Mouse (Mus musculus) ovary, postnatal 36 days (tissue): ENCODE measurements around the gene Gm5592.
"Not testable (repeated sequence)": the region's sequence is repeated elsewhere in the genome, so short reads cannot be mapped to it uniquely, and the experiment has no call there.

ENCODE experiments used
- DNase-seq: peaks from one replicate; pipeline ENCODE4 v3.0.0; 2022; ENCODE audit warnings: low spot score, mixed read lengths

Gm5592 gene

GRCm38 (mm10) chr7:41153541-41153940 lies at the start of gene Gm5592:
Gene Gm5592 (plus strand): TSS chr7:41153841.
- not testable (repeated sequence) for DNase-seq

GRCm38 (mm10) chr7:41155806-41156205 lies 2.2 kb downstream of the Gm5592 start:
- DNase-seq, result not testable (repeated sequence)

GRCm38 (mm10) chr7:41157879-41158278 lies 4.2 kb downstream of the Gm5592 start:
- DNase-seq, result not testable (repeated sequence)

GRCm38 (mm10) chr7:41158562-41158961 lies 4.9 kb downstream of the Gm5592 start:
- not testable (repeated sequence) for DNase-seq

GRCm38 (mm10) chr7:41193671-41194070 lies 40.0 kb downstream of the Gm5592 start:
- DNase-seq, result no peak
